Mouse (Mus musculus) heart, postnatal 36 days (tissue): ENCODE results near the gene Gfm2. TPM values are rescaled to one million over a fixed set of nuclear protein-coding genes. Genes with fewer than 3 reads are reported as not detected.

Source experiments
- DNase-seq, 2 experiments: peaks; one replicate each; pipeline ENCODE4 v3.0.0; 2021 to 2022
- intact Hi-C: fragments of 180-260 bp; cut with DNase I; formaldehyde crosslinking; loops from one replicate; pipeline ENCODE4 v1.15.1; 2025
- total RNA-seq, 2 experiments: library from RNA; stranded (reverse); gene quantifications; 2 replicates each; pipeline ENCODE4 v1.2.3; 2021

The Gfm2 gene
- total RNA-seq, 2 experiments from 2014 or later = 50.5 to 50.7 TPM

DNA sequence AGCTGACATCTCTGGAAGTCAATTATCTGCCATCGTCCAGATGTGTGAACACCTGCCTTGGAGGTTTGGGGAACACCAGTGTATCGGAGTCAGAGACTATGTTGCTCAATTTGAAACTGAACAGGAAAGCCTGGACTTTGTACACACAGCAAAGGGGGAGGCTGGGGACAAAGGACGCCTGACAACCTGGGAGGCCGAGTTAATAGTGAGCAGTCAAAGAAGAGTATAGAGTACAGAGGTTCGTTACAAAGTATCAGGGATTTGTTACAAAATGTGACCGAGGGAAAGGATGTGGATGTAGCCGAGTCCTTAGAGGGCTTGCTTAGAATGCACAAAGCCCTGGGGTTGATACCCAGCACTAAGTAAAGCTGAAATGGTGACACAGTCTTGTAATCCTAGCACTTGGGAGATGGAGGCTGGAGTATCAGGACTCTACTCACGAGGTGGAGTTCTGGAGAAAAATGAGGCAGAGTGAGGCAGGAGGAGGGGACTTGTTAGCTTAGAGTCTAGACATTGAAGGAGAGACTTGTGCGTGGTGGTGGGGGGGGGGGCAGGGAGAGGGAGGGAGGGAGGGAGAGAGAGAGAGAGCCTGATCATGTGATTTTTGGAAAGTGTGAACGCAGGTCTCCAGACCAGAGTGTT, 86.7 kb downstream of the Gfm2 start:
- DNase-seq = no peak
- intact Hi-C loops = no loop called here

- no peak for DNase-seq
- intact Hi-C loops = no loop called here
These were observed 87.4 kb downstream of the Gfm2 start for GRCm38 (mm10) chr13:97225130-97225529.

DNA sequence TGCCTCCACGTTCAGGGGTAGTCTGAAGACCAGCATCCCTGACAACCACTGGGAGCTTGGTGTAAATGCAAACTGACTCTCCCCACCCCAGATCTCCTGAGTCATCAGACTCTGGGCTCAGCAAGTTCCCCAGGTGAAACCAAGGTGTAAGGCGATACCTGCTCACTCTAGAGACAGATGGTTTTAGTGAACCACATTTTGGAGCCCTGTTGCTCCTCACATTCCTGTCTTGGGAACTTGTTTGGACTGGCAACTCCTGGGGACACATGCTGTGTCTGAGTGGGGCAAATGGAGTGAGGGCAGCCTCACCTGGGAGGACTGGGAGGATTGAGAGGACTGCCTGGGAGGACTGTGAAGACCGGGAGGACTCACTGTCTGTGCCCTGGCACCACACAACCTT, 90.1 kb downstream of the Gfm2 start:
- intact Hi-C loops = no loop called here
- DNase-seq = no peak

GRCm38 (mm10) chr13:97230101-97230500, 92.4 kb downstream of the Gfm2 start:
- intact Hi-C loops = loop anchor here (10.0 kb wide), 2 partner anchors 525 to 1015 kb away; no protein-coding TSS in a partner anchor
- no peak for DNase-seq

Other genes starting within 250 kb of the Gfm2 start
- under 1 TPM; 0.05 to 0.14 TPM for gene Gcnt4, start 213.2 kb upstream of the Gfm2 start, total RNA-seq
- not detected for gene 1700029F12Rik, start 103.6 kb upstream of the Gfm2 start, total RNA-seq
- gene Fam169a, start 70.7 kb upstream of the Gfm2 start, total RNA-seq = under 1 TPM; 0.22 to 0.69 TPM
- gene Gm6169, start 38.7 kb upstream of the Gfm2 start, total RNA-seq = 1 to 10 TPM in 1 of 2 experiments, under 1 TPM in 1; 0.46 to 8.8 TPM
- 10 to 100 TPM; 42.6 to 49.5 TPM for gene Nsa2, start within 50 bp of the Gfm2 start, total RNA-seq
- 10 to 100 TPM; 24.8 to 28.0 TPM for gene Hexb, start 60.4 kb downstream of the Gfm2 start, total RNA-seq
- gene Enc1, start 103.2 kb downstream of the Gfm2 start, total RNA-seq = 1 to 10 TPM; 4.7 to 8.1 TPM